16 mouse cellular contexts compared by ENCODE assay signal in the genomic region with DNA sequence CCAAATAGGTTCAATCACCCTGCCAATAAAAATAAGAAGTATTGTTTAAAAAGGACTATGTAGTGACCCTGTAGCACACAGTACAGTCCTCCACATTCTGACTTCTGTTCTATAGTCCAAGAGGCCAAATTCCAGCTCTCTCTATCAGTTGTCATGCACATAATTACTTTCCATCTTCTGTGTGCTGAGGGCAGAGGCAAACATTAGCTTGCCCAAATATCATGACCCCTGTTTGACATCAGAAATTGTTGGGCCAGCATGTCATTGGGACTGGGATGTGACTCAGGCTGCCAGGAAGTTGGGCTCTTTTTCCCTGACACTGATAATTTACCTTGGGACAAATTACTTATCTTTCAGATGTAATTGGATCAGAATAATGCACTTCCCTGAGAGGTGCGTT.
DNase-seq lines count a peak whose midpoint lies in the region; ATAC-seq and TF ChIP-seq lines count a peak whose summit lies in the region.
"Had no signal": no experiment of that assay in that cellular context is flagged by ENCODE, and none has a peak within 500 bp of the region (broad histone marks: within the 10 kb centered on the region; RNA-seq: fewer than 3 reads in every experiment).

No protein-coding gene starts in this region.

- peak; percentile 15; the same call in 1 of the 2 replicates for TF ChIP-seq EP300 in liver, postnatal 0 days (IDR thresholded peaks at IDR 0.05; ENCODE audit: low read depth)

- no peaks in the 10 kb centered on the region for H3K4me1 ChIP-seq in intestine, embryonic 15.5 days (replicated peaks)
- peaks cover 9% of the 10 kb centered on the region for H3K4me1 ChIP-seq in liver, postnatal 0 days (ENCODE audit: insufficient read depth)
- H3K4me1 ChIP-seq in forebrain, embryonic 15.5 days, result peaks cover 10% of the 10 kb centered on the region; the same call in 1 of the 2 replicates

- ATAC-seq in intestine, embryonic 15.5 days, result no peak
- peak; percentile 67 for ATAC-seq in liver, postnatal 0 days
- no peak for ATAC-seq in forebrain, embryonic 15.5 days (replicated peaks)
- ATAC-seq: forebrain, postnatal 0 days had no signal

- intact Hi-C loops in gastrocnemius, adult 2 months (cut with DNase I), result loop anchor here (5.0 to 10.0 kb wide), 2 partner anchors 111 to 312 kb away; partner anchors contain the start of genes Ccdc115 and Imp4
- intact Hi-C loops in gastrocnemius, postnatal 14 days (cut with DNase I; ENCODE audit: low total_unique reads), result no loop called here

- DNase-seq in gastrocnemius, adult 2 months, result no peak
- DNase-seq in gastrocnemius, postnatal 14 days, result no peak
- DNase-seq in layer of hippocampus, adult 2 months (ENCODE audit: low spot score in 2 of 2), result no peak
- DNase-seq in layer of hippocampus, postnatal 25 days (ENCODE audit: extremely low spot score in 1 of 2, low spot score in 1 of 2), result no peak
- DNase-seq in liver, postnatal 0 days, result no peak
- DNase-seq in thymus, postnatal 36 days, result no peak
- DNase-seq: forebrain, postnatal 0 days; gastrocnemius, postnatal 25 days; lung, embryonic 14.5 days; thymus, postnatal 4 days had no signal

- H3K27ac ChIP-seq in gastrocnemius, adult 2 months, result peak overlapping the region; percentile 93
- peak overlapping the region; percentile 53; the same call in 1 of the 2 replicates for H3K27ac ChIP-seq in layer of hippocampus, adult 2 months
- H3K27ac ChIP-seq in intestine, embryonic 15.5 days, result no peak overlapping the region
- peak overlapping the region; percentile 72 for H3K27ac ChIP-seq in liver, postnatal 0 days (ENCODE audit: low read depth)
- H3K27ac ChIP-seq in forebrain, embryonic 15.5 days (replicated peaks), result no peak overlapping the region
- H3K27ac ChIP-seq: embryonic facial prominence, embryonic 15.5 days; hindbrain, embryonic 15.5 days had no signal

- H3K4me2 ChIP-seq in intestine, embryonic 15.5 days (replicated peaks), result peak overlapping the region; percentile 41; the same call in 1 of the 2 replicates
- H3K4me2 ChIP-seq in liver, postnatal 0 days (ENCODE audit: low read depth, low read length), result peak overlapping the region; percentile 49
- H3K4me2 ChIP-seq in forebrain, embryonic 15.5 days (replicated peaks), result no peak overlapping the region
- H3K4me2 ChIP-seq: embryonic facial prominence, embryonic 15.5 days; hindbrain, embryonic 15.5 days; lung, embryonic 14.5 days had no signal

- no peaks in the 10 kb centered on the region for H3K27me3 ChIP-seq in intestine, embryonic 15.5 days (replicated peaks)
- no peaks in the 10 kb centered on the region for H3K27me3 ChIP-seq in liver, postnatal 0 days (ENCODE audit: insufficient read depth, low read length)
- H3K27me3 ChIP-seq in forebrain, embryonic 15.5 days, result no peaks in the 10 kb centered on the region
- H3K27me3 ChIP-seq: embryonic facial prominence, embryonic 15.5 days; hindbrain, embryonic 15.5 days had no signal

- no peak for TF ChIP-seq CTCF in gastrocnemius, adult 2 months (IDR thresholded peaks at IDR 0.05)
- TF ChIP-seq CTCF in layer of hippocampus, adult 2 months (conservative IDR thresholded peaks at IDR 0.05), result no peak
- TF ChIP-seq CTCF in liver, postnatal 0 days (IDR thresholded peaks at IDR 0.05; ENCODE audit: low read depth), result no peak

- no peak overlapping the region for H3K9ac ChIP-seq in intestine, embryonic 15.5 days
- H3K9ac ChIP-seq in liver, postnatal 0 days (replicated peaks), result no peak overlapping the region
- H3K9ac ChIP-seq in forebrain, embryonic 15.5 days (replicated peaks), result no peak overlapping the region
- H3K9ac ChIP-seq: embryonic facial prominence, embryonic 15.5 days; forebrain, postnatal 0 days; hindbrain, embryonic 15.5 days; lung, embryonic 14.5 days had no signal

- H3K4me3 ChIP-seq in gastrocnemius, adult 2 months, result peak overlapping the region; percentile 76
- no peak overlapping the region for H3K4me3 ChIP-seq in layer of hippocampus, adult 2 months
- H3K4me3 ChIP-seq in intestine, embryonic 15.5 days (replicated peaks), result no peak overlapping the region
- no peak overlapping the region for H3K4me3 ChIP-seq in liver, postnatal 0 days (ENCODE audit: low read depth, low read length)
- no peak overlapping the region for H3K4me3 ChIP-seq in forebrain, embryonic 15.5 days
- H3K4me3 ChIP-seq: embryonic facial prominence, embryonic 15.5 days; hindbrain, embryonic 15.5 days; megakaryocyte, embryonic 14.5 days had no signal

- WGBS in intestine, embryonic 15.5 days, result 58% methylated on average over 1 of the region's 1 CpGs
- 56% methylated on average over 1 of the region's 1 CpGs for WGBS in liver, postnatal 0 days (ENCODE audit: insufficient replicate concordance)
- WGBS in forebrain, embryonic 15.5 days, result 73% methylated on average over 1 of the region's 1 CpGs

- no peaks in the 10 kb centered on the region for H3K36me3 ChIP-seq in intestine, embryonic 15.5 days
- H3K36me3 ChIP-seq in liver, postnatal 0 days (replicated peaks; ENCODE audit: insufficient read depth, low read length), result no peaks in the 10 kb centered on the region
- no peaks in the 10 kb centered on the region for H3K36me3 ChIP-seq in forebrain, embryonic 15.5 days
- H3K36me3 ChIP-seq: embryonic facial prominence, embryonic 15.5 days; G1E; hindbrain, embryonic 15.5 days had no signal

- H3K9me3 ChIP-seq in intestine, embryonic 15.5 days, result no peaks in the 10 kb centered on the region
- H3K9me3 ChIP-seq in liver, postnatal 0 days (ENCODE audit: low read length), result no peaks in the 10 kb centered on the region
- H3K9me3 ChIP-seq in forebrain, embryonic 15.5 days, result no peaks in the 10 kb centered on the region
- H3K9me3 ChIP-seq: embryonic facial prominence, embryonic 15.5 days; G1E; hindbrain, embryonic 15.5 days; megakaryocyte, embryonic 14.5 days had no signal

Comparison
In these comparisons a context has a peak if more than half of its experiments do, and no peak if none do; other contexts are left out.
1. H3K27ac ChIP-seq: peak in gastrocnemius, adult 2 months (single experiment), layer of hippocampus, adult 2 months (single experiment) and liver, postnatal 0 days (single experiment); none in intestine, embryonic 15.5 days (single experiment) and forebrain, embryonic 15.5 days (single experiment).